Mouse (Mus musculus): Measurements from ENCODE around the gene Shisal1. TPM values are rescaled to one million over a fixed set of nuclear protein-coding genes. Genes with fewer than 3 reads are reported as not detected.

Gene Shisal1
- polyA plus RNA-seq, 1 experiment from 2014 or later: 2.6 TPM

DNA sequence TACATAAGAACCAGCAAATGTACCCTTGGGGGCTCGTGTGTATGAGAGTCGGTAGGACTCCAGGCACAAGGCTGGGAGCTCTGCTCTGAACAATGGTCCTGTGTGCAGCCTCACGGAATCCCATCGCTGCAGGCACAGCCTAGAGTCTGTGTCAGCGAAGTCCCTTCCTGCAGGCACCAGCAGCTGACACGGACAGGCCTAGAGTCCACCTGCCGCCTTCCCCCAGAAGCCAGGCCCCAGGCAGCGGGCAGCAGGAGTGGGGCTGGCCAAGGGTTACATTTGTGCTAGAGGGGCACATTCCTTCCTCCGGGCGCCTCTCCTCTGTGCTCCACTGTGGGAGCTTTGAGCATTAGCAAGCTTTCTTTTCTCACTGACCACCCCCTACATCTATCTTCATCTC lies 3.3 kb downstream of the Shisal1 start:
- WGBS: 39% methylated on average over 10 of the region's 10 CpGs
- no peak overlapping the region for H3K9ac ChIP-seq (replicated peaks; ENCODE audit: low read length)
- no peaks in the 10 kb centered on the region for H3K36me3 ChIP-seq (replicated peaks; ENCODE audit: control insufficient read depth, insufficient read depth, low read depth, low read length)
- ATAC-seq (replicated peaks; ENCODE audit: insufficient number of reproducible peaks, low FRiP score, low TSS enrichment, low read depth) (0 out of 2 replicates have a peak, but pooled peaks have one; percentile 2), DNase-seq (ENCODE audit: low spot score) (no peak)
- H3K27me3 ChIP-seq (ENCODE audit: control insufficient read depth, insufficient read depth, low read length): peaks cover 30% of the 10 kb centered on the region
- no peak overlapping the region for H3K4me3 ChIP-seq (ENCODE audit: low read depth, low read length)
- H3K27ac ChIP-seq (replicated peaks; ENCODE audit: low read depth, low read length): no peak overlapping the region
- H3K4me2 ChIP-seq (ENCODE audit: low read depth, low read length): no peak overlapping the region
- H3K9me3 ChIP-seq (replicated peaks; ENCODE audit: control insufficient read depth, low read length): no peaks in the 10 kb centered on the region
- H3K4me1 ChIP-seq (ENCODE audit: control insufficient read depth, insufficient read depth, low read length): peaks cover 7% of the 10 kb centered on the region; the same call in 1 of the 2 replicates

DNA sequence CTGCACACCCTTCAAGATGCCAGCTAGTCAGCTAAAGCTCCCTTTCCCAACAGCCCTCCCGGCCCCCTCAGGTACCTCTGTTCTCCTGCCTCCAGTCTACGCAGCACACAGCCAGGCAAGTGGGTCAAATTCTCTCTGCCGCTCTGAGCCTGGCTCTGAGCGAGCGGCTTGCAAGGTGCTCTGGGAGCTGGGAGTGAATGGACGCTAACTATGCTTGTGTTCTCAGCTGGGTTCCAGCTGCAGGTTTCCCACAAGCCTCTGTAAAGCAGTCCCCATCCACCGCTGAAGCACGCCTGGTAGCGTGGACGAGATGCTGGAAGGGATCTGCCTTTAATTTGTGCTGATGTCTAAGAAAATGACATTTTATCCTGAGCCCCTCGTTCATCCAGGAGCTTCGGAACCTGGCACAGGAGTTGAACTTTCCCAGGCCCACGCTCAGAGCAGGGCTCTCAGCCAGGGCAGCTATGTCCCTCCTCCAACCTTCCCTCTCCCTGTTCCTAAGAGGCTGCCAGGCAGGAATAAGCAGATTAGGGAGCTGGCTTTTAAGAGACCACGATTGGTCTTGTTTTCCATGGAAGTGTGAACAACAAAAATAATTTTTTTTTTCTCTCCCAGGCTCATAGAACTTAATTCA lies 5.1 kb downstream of the Shisal1 start:
- no peak overlapping the region for H3K4me3 ChIP-seq (ENCODE audit: low read depth, low read length)
- H3K36me3 ChIP-seq (replicated peaks; ENCODE audit: control insufficient read depth, insufficient read depth, low read depth, low read length): no peaks in the 10 kb centered on the region
- no peak overlapping the region for H3K9ac ChIP-seq (replicated peaks; ENCODE audit: low read length)
- H3K4me2 ChIP-seq (ENCODE audit: low read depth, low read length): no peak overlapping the region
- WGBS: 31% methylated on average over 14 of the region's 14 CpGs
- peaks cover 18% of the 10 kb centered on the region for H3K27me3 ChIP-seq (ENCODE audit: control insufficient read depth, insufficient read depth, low read length)
- H3K9me3 ChIP-seq (replicated peaks; ENCODE audit: control insufficient read depth, low read length): no peaks in the 10 kb centered on the region
- peaks cover 7% of the 10 kb centered on the region; the same call in 1 of the 2 replicates for H3K4me1 ChIP-seq (ENCODE audit: control insufficient read depth, insufficient read depth, low read length)
- no peak overlapping the region for H3K27ac ChIP-seq (replicated peaks; ENCODE audit: low read depth, low read length)
- DNase-seq (ENCODE audit: low spot score) (peak; percentile 20), ATAC-seq (replicated peaks; ENCODE audit: insufficient number of reproducible peaks, low FRiP score, low TSS enrichment, low read depth) (no peak)

DNA sequence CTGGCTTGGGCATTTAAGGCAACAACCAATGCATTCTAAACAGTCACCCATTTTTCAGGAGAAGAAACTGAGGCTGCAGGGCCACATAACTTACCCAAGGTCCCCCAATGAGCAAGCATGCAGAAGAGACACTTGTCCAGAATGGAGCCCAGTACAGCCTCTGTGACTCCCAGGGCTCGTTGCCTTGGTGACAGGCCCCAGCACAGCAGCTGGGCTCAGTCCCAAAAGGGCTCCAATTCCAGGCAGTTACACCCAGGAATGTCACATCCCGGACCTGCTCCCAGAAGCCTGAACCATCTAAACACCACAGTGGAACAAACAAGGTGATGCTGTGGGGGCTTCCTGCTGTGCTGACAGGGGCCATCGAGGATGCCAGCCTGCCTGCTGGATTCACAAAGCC lies 6.1 kb downstream of the Shisal1 start:
- Histone ChIP-seq H3K27ac (replicated peaks; ENCODE audit: low read depth, low read length) (no peak overlapping the region), H3K4me1 (ENCODE audit: control insufficient read depth, insufficient read depth, low read length) (peaks cover 3% of the 10 kb centered on the region; the same call in 1 of the 2 replicates)
- ATAC-seq (replicated peaks; ENCODE audit: insufficient number of reproducible peaks, low FRiP score, low TSS enrichment, low read depth): no peak

DNA sequence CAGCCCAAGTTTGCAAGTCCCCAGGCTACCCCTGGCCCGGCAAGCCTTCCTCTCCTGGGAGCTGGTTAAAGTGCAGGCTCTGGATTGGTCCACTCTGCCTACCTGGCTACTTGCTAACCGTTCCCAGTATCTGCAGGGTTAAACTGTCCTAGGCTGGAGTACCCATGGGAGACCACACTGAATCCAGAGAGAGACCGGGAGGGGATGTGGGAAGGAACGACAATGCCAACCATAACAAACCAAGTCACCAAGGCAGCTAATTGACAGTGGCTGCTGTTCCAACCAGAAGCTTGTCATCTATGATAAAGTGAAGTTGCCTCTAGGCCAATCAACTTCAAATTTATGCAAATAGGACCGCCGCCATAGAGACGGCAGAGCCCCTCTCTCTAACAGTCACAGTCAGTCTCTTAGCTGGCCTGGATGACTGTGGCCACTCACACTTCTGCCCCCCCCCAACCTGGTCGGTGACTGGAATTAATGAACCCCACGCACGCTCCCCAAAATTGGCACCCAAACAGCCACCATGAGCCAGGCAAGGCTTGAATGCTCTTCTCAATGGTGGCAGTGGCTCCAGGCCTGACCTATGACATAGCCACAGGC lies 13.2 kb downstream of the Shisal1 start:
- H3K4me1 ChIP-seq (ENCODE audit: control insufficient read depth, insufficient read depth, low read length): no peaks in the 10 kb centered on the region
- ATAC-seq (replicated peaks; ENCODE audit: insufficient number of reproducible peaks, low FRiP score, low TSS enrichment, low read depth) (no peak), DNase-seq (ENCODE audit: low spot score) (no peak)
- 81% methylated on average over 10 of the region's 10 CpGs for WGBS
- no peaks in the 10 kb centered on the region for H3K36me3 ChIP-seq (replicated peaks; ENCODE audit: control insufficient read depth, insufficient read depth, low read depth, low read length)
- H3K9ac ChIP-seq (replicated peaks; ENCODE audit: low read length): no peak overlapping the region
- no peak overlapping the region for H3K27ac ChIP-seq (replicated peaks; ENCODE audit: low read depth, low read length)
- H3K4me2 ChIP-seq (ENCODE audit: low read depth, low read length): no peak overlapping the region
- H3K27me3 ChIP-seq (ENCODE audit: control insufficient read depth, insufficient read depth, low read length): no peaks in the 10 kb centered on the region
- no peak overlapping the region for H3K4me3 ChIP-seq (ENCODE audit: low read depth, low read length)
- H3K9me3 ChIP-seq (replicated peaks; ENCODE audit: control insufficient read depth, low read length): no peaks in the 10 kb centered on the region

More for the DNA sequence above, 6.1 kb downstream of the Shisal1 start:
- 45% methylated on average over 3 of the region's 3 CpGs for whole genome bisulfite sequencing
- no peak overlapping the region for H3K4me2 ChIP-seq (ENCODE audit: low read depth, low read length)
- H3K4me3 ChIP-seq (ENCODE audit: low read depth, low read length): no peak overlapping the region
- DNase-seq (ENCODE audit: low spot score): peak; percentile 10
- peaks cover 13% of the 10 kb centered on the region for H3K27me3 ChIP-seq (ENCODE audit: control insufficient read depth, insufficient read depth, low read length)
- H3K36me3 ChIP-seq (replicated peaks; ENCODE audit: control insufficient read depth, insufficient read depth, low read depth, low read length): no peaks in the 10 kb centered on the region
- no peaks in the 10 kb centered on the region for H3K9me3 ChIP-seq (replicated peaks; ENCODE audit: control insufficient read depth, low read length)
- no peak overlapping the region for H3K9ac ChIP-seq (replicated peaks; ENCODE audit: low read length)

DNA sequence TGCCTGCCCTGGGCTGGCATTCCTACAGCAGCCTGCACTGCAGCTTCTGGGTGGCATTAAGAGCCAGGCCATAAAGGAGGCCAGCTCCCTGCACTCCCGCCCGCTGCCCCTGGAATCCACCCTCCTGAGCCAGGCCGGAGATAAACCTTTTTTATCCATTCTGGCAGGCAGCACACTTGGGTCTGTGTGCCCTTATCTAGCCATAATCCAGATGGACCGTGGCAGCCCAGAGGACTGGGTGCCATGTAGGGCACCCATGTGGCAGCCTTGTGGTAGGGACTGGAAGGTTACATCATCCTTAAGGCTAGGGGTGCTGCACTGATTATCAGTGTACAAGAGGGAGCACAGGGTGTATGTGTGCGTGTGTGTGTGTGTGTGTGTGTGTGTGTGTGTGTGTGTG lies 16.4 kb downstream of the Shisal1 start:
- H3K27ac ChIP-seq (replicated peaks; ENCODE audit: low read depth, low read length): no peak overlapping the region
- no peaks in the 10 kb centered on the region for H3K4me1 ChIP-seq (ENCODE audit: control insufficient read depth, insufficient read depth, low read length)
- no peak for DNase-seq (ENCODE audit: low spot score)
- H3K4me3 ChIP-seq (ENCODE audit: low read depth, low read length): no peak overlapping the region
- 76% methylated on average over 5 of the region's 5 CpGs for WGBS
- no peaks in the 10 kb centered on the region for H3K9me3 ChIP-seq (replicated peaks; ENCODE audit: control insufficient read depth, low read length)
- H3K27me3 ChIP-seq (ENCODE audit: control insufficient read depth, insufficient read depth, low read length): no peaks in the 10 kb centered on the region
- H3K36me3 ChIP-seq (replicated peaks; ENCODE audit: control insufficient read depth, insufficient read depth, low read depth, low read length): no peaks in the 10 kb centered on the region
- H3K4me2 ChIP-seq (ENCODE audit: low read depth, low read length): no peak overlapping the region
- ATAC-seq (replicated peaks; ENCODE audit: insufficient number of reproducible peaks, low FRiP score, low TSS enrichment, low read depth): no peak
- no peak overlapping the region for H3K9ac ChIP-seq (replicated peaks; ENCODE audit: low read length)

DNA sequence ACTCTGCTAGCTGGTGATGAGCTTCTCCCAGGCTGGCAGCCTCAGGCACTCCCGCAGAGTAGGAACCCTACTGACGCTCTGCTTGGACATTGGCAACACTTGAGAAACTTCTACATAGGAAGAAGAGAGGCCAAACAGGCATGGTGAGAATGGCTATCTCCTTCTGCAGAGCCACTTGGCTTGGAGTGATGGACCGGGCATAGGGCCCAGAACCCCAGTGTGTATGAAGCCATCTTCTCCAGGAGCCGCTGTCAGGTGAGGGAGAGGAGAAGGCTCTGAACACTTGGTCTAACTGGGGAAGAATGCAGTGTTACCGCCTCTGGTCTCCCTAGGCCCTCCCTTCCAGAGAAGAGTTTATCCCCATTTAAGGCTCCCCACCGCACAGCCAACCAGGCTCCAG lies 19.3 kb downstream of the Shisal1 start:
- ATAC-seq (replicated peaks; ENCODE audit: insufficient number of reproducible peaks, low FRiP score, low TSS enrichment, low read depth): no peak
- Histone ChIP-seq H3K4me1 (ENCODE audit: control insufficient read depth, insufficient read depth, low read length) (no peaks in the 10 kb centered on the region), H3K9me3 (replicated peaks; ENCODE audit: control insufficient read depth, low read length) (no peaks in the 10 kb centered on the region), H3K4me2 (ENCODE audit: low read depth, low read length) (no peak overlapping the region), H3K27ac (replicated peaks; ENCODE audit: low read depth, low read length) (no peak overlapping the region), H3K4me3 (ENCODE audit: low read depth, low read length) (no peak overlapping the region), H3K9ac (replicated peaks; ENCODE audit: low read length) (no peak overlapping the region), H3K36me3 (replicated peaks; ENCODE audit: control insufficient read depth, insufficient read depth, low read depth, low read length) (no peaks in the 10 kb centered on the region), H3K27me3 (ENCODE audit: control insufficient read depth, insufficient read depth, low read length) (no peaks in the 10 kb centered on the region)
- no peak for DNase-seq (ENCODE audit: low spot score)
- WGBS: 81% methylated on average over 6 of the region's 6 CpGs

DNA sequence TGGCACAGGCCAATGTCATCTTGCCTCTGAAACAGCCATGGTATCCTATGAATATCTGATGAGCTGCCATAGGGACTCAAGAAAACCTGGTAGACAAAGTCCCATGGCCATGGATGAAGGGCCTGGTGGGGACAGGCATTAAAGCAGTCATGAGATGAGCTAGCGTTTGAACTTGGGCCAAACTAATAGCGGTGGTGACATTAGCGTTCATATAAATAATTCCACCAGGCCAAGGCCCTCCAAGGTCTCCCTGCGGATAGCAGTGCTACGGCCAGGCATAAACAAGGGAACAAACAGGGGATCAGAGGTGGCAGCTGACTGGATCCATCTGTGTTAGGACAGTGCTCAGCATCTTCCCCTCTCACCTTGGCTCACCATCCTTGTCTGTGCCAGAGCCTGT lies 21.2 kb downstream of the Shisal1 start:
- H3K27me3 ChIP-seq (ENCODE audit: control insufficient read depth, insufficient read depth, low read length): no peaks in the 10 kb centered on the region
- H3K4me1 ChIP-seq (ENCODE audit: control insufficient read depth, insufficient read depth, low read length): no peaks in the 10 kb centered on the region
- H3K4me2 ChIP-seq (ENCODE audit: low read depth, low read length): no peak overlapping the region
- no peak for ATAC-seq (replicated peaks; ENCODE audit: insufficient number of reproducible peaks, low FRiP score, low TSS enrichment, low read depth)
- WGBS: 94% methylated on average over 5 of the region's 5 CpGs
- no peak overlapping the region for H3K4me3 ChIP-seq (ENCODE audit: low read depth, low read length)
- no peak for DNase-seq (ENCODE audit: low spot score)
- H3K36me3 ChIP-seq (replicated peaks; ENCODE audit: control insufficient read depth, insufficient read depth, low read depth, low read length): no peaks in the 10 kb centered on the region
- no peak overlapping the region for H3K9ac ChIP-seq (replicated peaks; ENCODE audit: low read length)
- H3K27ac ChIP-seq (replicated peaks; ENCODE audit: low read depth, low read length): no peak overlapping the region
- H3K9me3 ChIP-seq (replicated peaks; ENCODE audit: control insufficient read depth, low read length): no peaks in the 10 kb centered on the region

DNA sequence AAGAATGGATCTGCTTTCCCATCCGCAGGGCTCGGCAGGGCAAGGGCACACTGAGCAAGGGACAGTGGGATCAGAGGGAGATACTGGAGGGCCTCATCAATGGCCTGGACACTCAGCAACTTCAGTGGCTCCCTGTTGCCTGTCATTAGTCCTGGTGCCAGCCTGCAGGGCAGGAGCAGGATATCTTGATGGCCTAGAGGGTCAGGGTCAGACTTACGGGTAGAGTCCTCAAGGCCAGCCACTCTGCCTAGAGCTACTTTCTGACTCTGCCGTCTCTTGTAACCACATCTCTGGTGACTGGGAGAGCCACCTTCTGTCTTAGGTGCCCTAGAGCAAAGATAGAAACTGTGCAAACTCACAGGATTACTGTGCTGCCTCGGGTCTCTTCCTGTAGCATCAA lies 23.1 kb downstream of the Shisal1 start:
- Histone ChIP-seq H3K27ac (replicated peaks; ENCODE audit: low read depth, low read length) (no peak overlapping the region), H3K4me3 (ENCODE audit: low read depth, low read length) (no peak overlapping the region), H3K9ac (replicated peaks; ENCODE audit: low read length) (no peak overlapping the region), H3K4me1 (ENCODE audit: control insufficient read depth, insufficient read depth, low read length) (peaks cover 3% of the 10 kb centered on the region; the same call in 1 of the 2 replicates), H3K9me3 (replicated peaks; ENCODE audit: control insufficient read depth, low read length) (no peaks in the 10 kb centered on the region), H3K36me3 (replicated peaks; ENCODE audit: control insufficient read depth, insufficient read depth, low read depth, low read length) (no peaks in the 10 kb centered on the region), H3K4me2 (ENCODE audit: low read depth, low read length) (no peak overlapping the region), H3K27me3 (ENCODE audit: control insufficient read depth, insufficient read depth, low read length) (no peaks in the 10 kb centered on the region)
- ATAC-seq (replicated peaks; ENCODE audit: insufficient number of reproducible peaks, low FRiP score, low TSS enrichment, low read depth) (no peak), DNase-seq (ENCODE audit: low spot score) (no peak)
- WGBS: 78% methylated on average over 5 of the region's 5 CpGs
